Mouse (Mus musculus): ENCODE results near the gene Il17rc. TPM values are rescaled to one million over a fixed set of nuclear protein-coding genes. Genes with fewer than 3 reads are reported as not detected.

Il17rc gene
- polyA plus RNA-seq, 1 experiment from 2014 or later, result 1.6 TPM

DNA sequence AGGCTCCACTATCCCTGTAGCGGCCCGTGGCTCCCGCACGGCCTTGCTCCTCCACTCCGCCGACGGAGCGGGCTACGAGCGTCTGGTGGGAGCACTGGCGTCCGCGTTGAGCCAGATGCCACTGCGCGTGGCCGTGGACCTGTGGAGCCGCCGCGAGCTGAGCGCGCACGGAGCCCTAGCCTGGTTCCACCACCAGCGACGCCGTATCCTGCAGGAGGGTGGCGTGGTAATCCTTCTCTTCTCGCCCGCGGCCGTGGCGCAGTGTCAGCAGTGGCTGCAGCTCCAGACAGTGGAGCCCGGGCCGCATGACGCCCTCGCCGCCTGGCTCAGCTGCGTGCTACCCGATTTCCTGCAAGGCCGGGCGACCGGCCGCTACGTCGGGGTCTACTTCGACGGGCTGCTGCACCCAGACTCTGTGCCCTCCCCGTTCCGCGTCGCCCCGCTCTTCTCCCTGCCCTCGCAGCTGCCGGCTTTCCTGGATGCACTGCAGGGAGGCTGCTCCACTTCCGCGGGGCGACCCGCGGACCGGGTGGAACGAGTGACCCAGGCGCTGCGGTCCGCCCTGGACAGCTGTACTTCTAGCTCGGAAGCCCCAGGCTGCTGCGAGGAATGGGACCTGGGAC lies 11.4 kb downstream of the Il17rc start:
- under 1% methylated on average over 59 of the region's 65 CpGs for WGBS
- peak overlapping the region; percentile 81 for H3K9ac ChIP-seq (replicated peaks; ENCODE audit: low read depth, low read length)
- H3K4me1 ChIP-seq (ENCODE audit: control insufficient read depth, insufficient read depth, low read length), result peaks cover 11% of the 10 kb centered on the region; the same call in 1 of the 2 replicates
- H3K36me3 ChIP-seq (ENCODE audit: control insufficient read depth, insufficient read depth, low read length), result peaks cover 7% of the 10 kb centered on the region; the same call in 1 of the 2 replicates
- H3K27ac ChIP-seq (ENCODE audit: low read depth, low read length), result peak overlapping the region; percentile 93
- H3K4me2 ChIP-seq (ENCODE audit: low read depth, low read length), result peak overlapping the region; percentile 75
- ATAC-seq (ENCODE audit: low read depth), result peak; percentile 63
- no peaks in the 10 kb centered on the region for H3K9me3 ChIP-seq (ENCODE audit: control insufficient read depth, low read length)
- H3K27me3 ChIP-seq (ENCODE audit: control insufficient read depth, insufficient read depth, low read length), result no peaks in the 10 kb centered on the region
- peak overlapping the region; percentile 67 for H3K4me3 ChIP-seq (ENCODE audit: low read depth, low read length)

DNA sequence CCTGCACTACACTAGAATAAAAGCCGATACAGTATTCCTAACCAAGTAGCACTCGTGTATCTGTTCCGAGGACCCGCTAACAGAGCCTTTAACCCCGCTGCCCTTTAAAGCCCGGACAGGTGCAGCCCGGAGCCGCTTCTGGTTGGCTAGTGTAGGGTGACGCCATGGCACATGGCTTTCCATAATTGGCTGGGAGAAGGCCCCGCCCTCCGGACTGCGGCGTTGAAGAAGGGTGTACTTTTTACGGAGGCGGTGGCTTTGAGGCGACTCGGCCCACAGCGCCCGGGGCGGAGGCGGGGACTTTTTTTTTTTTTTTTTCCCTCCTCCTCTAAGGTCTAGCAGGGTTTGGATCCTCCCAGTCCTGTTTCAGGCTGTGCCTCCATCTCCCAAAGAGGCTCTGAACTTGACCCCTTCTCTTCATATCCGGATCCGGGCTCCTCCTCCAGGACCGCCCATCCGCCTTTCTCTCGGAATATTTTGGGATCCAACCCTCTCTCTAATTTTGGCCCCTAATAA lies 11.9 kb downstream of the Il17rc start, which contains the start of gene Creld1:
Creld1 (plus strand) TSS at position 198 of the 516 bp plus-strand sequence.
- Histone ChIP-seq H3K36me3 (ENCODE audit: control insufficient read depth, insufficient read depth, low read length) (peaks cover 7% of the 10 kb centered on the region; the same call in 1 of the 2 replicates), H3K4me1 (ENCODE audit: control insufficient read depth, insufficient read depth, low read length) (peaks cover 11% of the 10 kb centered on the region; the same call in 1 of the 2 replicates), H3K4me2 (ENCODE audit: low read depth, low read length) (peak within 1 kb of the TSS; percentile 75), H3K4me3 (ENCODE audit: low read depth, low read length) (peak within 1 kb of the TSS; percentile 67), H3K9ac (replicated peaks; ENCODE audit: low read depth, low read length) (peak within 1 kb of the TSS; percentile 81), H3K27ac (ENCODE audit: low read depth, low read length) (peak within 1 kb of the TSS; percentile 93), H3K27me3 (ENCODE audit: control insufficient read depth, insufficient read depth, low read length) (no peaks in the 10 kb centered on the region), H3K9me3 (ENCODE audit: control insufficient read depth, low read length) (no peaks in the 10 kb centered on the region)
- peak; percentile 96 for ATAC-seq (ENCODE audit: low read depth)
- WGBS, result 0% methylated on average over 26 of the region's 26 CpGs

DNA sequence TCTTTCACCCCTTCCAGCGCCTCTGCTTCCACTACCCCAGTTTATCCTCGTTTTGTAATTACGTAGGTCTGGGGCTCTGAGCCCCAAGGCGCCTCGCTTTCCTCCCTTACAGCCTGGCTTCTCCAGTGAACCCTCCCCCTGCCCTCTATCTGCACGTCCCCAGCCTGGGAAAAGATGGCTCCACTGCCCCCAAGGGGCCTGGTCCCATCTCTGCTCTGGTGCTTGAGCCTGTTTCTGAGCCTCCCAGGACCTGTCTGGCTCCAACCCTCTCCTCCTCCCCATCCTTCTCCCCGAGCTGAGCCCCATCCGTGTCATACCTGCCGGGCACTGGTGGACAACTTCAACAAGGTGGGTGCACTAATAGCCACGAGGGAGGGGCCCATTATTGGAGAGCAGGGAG lies 12.5 kb downstream of the Il17rc start:
- Histone ChIP-seq H3K36me3 (ENCODE audit: control insufficient read depth, insufficient read depth, low read length) (peaks cover 13% of the 10 kb centered on the region), H3K4me1 (ENCODE audit: control insufficient read depth, insufficient read depth, low read length) (peaks cover 11% of the 10 kb centered on the region; the same call in 1 of the 2 replicates), H3K9ac (replicated peaks; ENCODE audit: low read depth, low read length) (peak overlapping the region; percentile 81), H3K4me2 (ENCODE audit: low read depth, low read length) (peak overlapping the region; percentile 75), H3K27ac (ENCODE audit: low read depth, low read length) (peak overlapping the region; percentile 93), H3K9me3 (ENCODE audit: control insufficient read depth, low read length) (no peaks in the 10 kb centered on the region), H3K4me3 (ENCODE audit: low read depth, low read length) (peak overlapping the region; percentile 67), H3K27me3 (ENCODE audit: control insufficient read depth, insufficient read depth, low read length) (no peaks in the 10 kb centered on the region)
- peak; percentile 58 for ATAC-seq (ENCODE audit: low read depth)
- WGBS, result 11% methylated on average over 10 of the region's 10 CpGs

DNA sequence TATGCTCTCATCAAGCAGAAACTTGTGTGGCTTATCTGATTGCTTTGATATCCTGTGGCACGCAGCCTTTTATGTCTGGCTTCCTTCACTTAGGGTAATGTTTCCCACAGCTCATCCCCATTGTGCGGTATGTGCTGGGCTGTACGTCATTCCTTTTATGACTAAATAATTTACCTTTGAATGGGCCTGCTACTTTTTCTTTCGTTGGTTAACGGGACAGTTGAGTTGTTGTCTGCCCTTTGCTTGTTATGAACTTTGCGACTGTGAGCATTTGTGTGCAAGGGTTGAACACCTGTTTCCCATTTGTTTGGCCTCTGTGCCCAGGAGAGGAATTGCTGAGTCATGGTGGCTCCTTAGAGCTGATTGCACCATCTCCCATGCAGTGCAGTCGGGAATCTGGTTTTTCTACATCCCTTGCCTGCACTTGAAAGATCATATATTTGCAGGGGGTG lies 15.9 kb downstream of the Il17rc start:
- H3K27me3 ChIP-seq (ENCODE audit: control insufficient read depth, insufficient read depth, low read length), result no peaks in the 10 kb centered on the region
- WGBS, result 49% methylated on average over 7 of the region's 7 CpGs
- H3K9ac ChIP-seq (replicated peaks; ENCODE audit: low read depth, low read length), result no peak overlapping the region
- H3K36me3 ChIP-seq (ENCODE audit: control insufficient read depth, insufficient read depth, low read length), result peaks cover 39% of the 10 kb centered on the region
- no peak for ATAC-seq (ENCODE audit: low read depth)
- no peaks in the 10 kb centered on the region for H3K9me3 ChIP-seq (ENCODE audit: control insufficient read depth, low read length)
- H3K4me2 ChIP-seq (ENCODE audit: low read depth, low read length), result no peak overlapping the region
- no peak overlapping the region for H3K4me3 ChIP-seq (ENCODE audit: low read depth, low read length)
- no peak overlapping the region for H3K27ac ChIP-seq (ENCODE audit: low read depth, low read length)
- H3K4me1 ChIP-seq (ENCODE audit: control insufficient read depth, insufficient read depth, low read length), result peaks cover 11% of the 10 kb centered on the region; the same call in 1 of the 2 replicates

DNA sequence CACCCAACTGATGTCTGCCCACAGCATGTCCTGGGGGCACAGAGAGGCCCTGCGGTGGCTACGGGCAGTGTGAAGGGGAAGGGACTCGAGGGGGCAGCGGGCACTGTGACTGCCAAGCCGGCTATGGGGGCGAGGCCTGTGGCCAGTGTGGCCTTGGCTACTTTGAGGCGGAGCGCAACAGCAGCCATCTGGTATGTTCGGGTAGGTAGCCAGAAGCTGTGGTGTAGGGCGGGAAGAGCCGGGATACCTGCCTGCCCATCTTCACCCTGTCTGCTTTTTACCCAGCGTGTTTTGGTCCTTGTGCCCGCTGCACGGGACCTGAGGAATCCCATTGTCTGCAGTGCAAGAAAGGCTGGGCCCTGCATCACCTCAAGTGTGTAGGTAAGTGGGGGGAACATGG lies 18.2 kb downstream of the Il17rc start:
- no peak for ATAC-seq (ENCODE audit: low read depth)
- no peaks in the 10 kb centered on the region for H3K9me3 ChIP-seq (ENCODE audit: control insufficient read depth, low read length)
- WGBS, result 95% methylated on average over 14 of the region's 14 CpGs
- 0 out of 2 replicates have a peak, but pooled peaks cover 6% of the 10 kb centered on the region for H3K4me1 ChIP-seq (ENCODE audit: control insufficient read depth, insufficient read depth, low read length)
- H3K36me3 ChIP-seq (ENCODE audit: control insufficient read depth, insufficient read depth, low read length), result peaks cover 47% of the 10 kb centered on the region
- no peak overlapping the region for H3K9ac ChIP-seq (replicated peaks; ENCODE audit: low read depth, low read length)
- no peaks in the 10 kb centered on the region for H3K27me3 ChIP-seq (ENCODE audit: control insufficient read depth, insufficient read depth, low read length)
- H3K4me3 ChIP-seq (ENCODE audit: low read depth, low read length), result no peak overlapping the region
- H3K27ac ChIP-seq (ENCODE audit: low read depth, low read length), result no peak overlapping the region
- no peak overlapping the region for H3K4me2 ChIP-seq (ENCODE audit: low read depth, low read length)

DNA sequence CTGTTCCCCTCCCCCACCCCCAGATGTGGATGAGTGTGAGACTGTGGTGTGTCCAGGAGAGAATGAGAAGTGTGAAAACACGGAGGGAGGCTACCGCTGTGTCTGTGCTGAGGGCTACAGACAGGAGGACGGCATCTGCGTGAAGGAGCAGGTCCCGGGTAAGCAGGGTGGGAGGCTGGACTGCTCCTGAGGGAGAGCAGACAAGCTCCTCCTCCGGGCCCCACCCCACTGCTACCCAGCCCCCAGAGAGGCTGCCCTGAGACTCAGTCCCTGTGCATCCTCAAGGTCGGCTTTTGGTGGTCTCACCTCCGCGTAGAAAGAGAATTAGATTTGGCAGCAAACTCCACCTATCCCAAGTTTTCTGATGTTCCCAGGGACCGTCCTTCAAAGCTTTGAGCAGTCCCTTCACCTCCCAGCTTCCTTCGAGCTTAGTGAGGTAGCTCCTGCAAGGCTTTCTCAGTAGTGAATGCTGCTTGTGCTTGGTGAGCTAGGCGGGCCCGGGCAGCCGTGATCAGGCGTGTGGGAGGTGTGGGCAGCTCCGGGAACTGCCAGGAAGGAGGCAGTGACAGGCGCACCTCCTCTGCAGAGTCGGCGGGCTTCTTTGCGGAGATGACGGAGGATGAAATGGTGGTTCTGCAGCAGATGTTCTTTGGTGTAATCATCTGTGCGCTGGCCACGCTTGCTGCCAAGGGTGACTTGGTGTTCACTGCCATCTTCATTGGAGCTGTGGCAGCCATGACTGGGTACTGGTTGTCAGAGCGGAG lies 21.1 kb downstream of the Il17rc start:
- ATAC-seq (ENCODE audit: low read depth), result no peak
- 85% methylated on average over 24 of the region's 24 CpGs for WGBS

DNA sequence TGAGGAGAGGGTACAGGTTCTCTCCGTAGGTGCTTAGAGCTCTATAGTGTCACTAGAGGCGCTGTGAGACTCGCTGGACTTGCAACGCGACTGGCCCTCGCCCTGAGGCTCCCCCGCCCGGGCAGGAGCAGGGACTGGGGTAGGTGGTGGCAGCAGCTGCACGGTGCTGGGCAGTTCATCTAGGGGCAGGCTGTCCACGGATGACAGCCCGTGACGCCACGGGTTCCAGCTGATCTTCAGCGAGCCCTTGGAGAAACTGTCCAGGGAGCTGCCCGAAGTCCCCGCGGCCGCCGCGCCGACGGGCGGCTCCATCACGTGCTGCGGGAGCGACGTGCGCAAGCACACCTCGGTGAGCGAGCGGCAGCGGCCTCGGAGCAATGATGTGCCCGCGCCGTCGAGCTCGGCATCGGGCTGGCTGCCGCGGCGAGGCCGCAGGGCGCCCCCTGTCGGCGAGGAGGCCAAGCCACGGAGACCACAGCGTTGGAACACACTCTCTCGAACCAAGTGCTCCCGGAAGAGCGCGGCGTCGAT lies 23.1 kb downstream of the Il17rc start:
- Histone ChIP-seq H3K9me3 (ENCODE audit: control insufficient read depth, low read length) (no peaks in the 10 kb centered on the region), H3K36me3 (ENCODE audit: control insufficient read depth, insufficient read depth, low read length) (peaks cover 30% of the 10 kb centered on the region), H3K4me1 (ENCODE audit: control insufficient read depth, insufficient read depth, low read length) (no peaks in the 10 kb centered on the region), H3K27ac (ENCODE audit: low read depth, low read length) (no peak overlapping the region), H3K27me3 (ENCODE audit: control insufficient read depth, insufficient read depth, low read length) (no peaks in the 10 kb centered on the region), H3K4me2 (ENCODE audit: low read depth, low read length) (peak overlapping the region; percentile 42), H3K4me3 (ENCODE audit: low read depth, low read length) (peak overlapping the region; percentile 24), H3K9ac (replicated peaks; ENCODE audit: low read depth, low read length) (no peak overlapping the region)
- WGBS, result under 1% methylated on average over 54 of the region's 54 CpGs
- ATAC-seq (ENCODE audit: low read depth), result peak; percentile 74

More for the DNA sequence above, 21.1 kb downstream of the Il17rc start:
- peaks cover 40% of the 10 kb centered on the region for H3K36me3 ChIP-seq (ENCODE audit: control insufficient read depth, insufficient read depth, low read length)
- H3K4me1 ChIP-seq (ENCODE audit: control insufficient read depth, insufficient read depth, low read length), result no peaks in the 10 kb centered on the region
- no peak overlapping the region for H3K4me3 ChIP-seq (ENCODE audit: low read depth, low read length)
- no peaks in the 10 kb centered on the region for H3K27me3 ChIP-seq (ENCODE audit: control insufficient read depth, insufficient read depth, low read length)
- no peaks in the 10 kb centered on the region for H3K9me3 ChIP-seq (ENCODE audit: control insufficient read depth, low read length)
- no peak overlapping the region for H3K9ac ChIP-seq (replicated peaks; ENCODE audit: low read depth, low read length)
- H3K4me2 ChIP-seq (ENCODE audit: low read depth, low read length), result no peak overlapping the region
- no peak overlapping the region for H3K27ac ChIP-seq (ENCODE audit: low read depth, low read length)

DNA sequence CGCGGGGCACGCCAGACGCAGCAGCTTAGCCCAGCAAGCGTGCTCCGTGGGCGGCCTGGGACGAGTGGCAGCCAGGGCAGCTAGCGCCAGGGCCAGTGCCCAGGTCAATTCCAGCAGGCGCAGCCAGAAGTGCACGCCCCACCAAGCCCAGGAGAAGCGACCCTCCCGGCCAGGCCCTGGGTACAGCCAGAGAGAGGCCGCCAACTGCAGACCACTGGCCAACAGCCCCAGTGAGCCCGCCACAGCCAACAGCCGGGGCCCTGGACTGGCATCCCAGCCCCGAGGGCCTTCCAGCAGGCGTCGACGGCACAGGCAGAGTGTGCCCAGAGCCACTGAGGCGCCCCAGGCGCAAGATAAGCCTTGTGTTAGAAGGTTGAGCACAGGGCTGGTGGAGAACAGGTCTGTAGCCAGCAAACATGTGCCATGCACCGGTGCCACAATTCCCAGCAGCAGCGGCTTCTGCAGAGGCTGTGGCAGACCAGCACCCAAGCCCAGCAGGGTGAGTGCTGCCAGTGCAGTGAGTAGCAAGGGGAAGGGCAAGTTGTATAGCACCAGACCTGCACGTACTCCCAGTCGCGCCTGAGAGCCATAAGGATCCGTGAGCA lies 23.9 kb downstream of the Il17rc start:
- no peak overlapping the region for H3K4me3 ChIP-seq (ENCODE audit: low read depth, low read length)
- H3K27ac ChIP-seq (ENCODE audit: low read depth, low read length), result no peak overlapping the region
- H3K4me1 ChIP-seq (ENCODE audit: control insufficient read depth, insufficient read depth, low read length), result no peaks in the 10 kb centered on the region
- no peaks in the 10 kb centered on the region for H3K9me3 ChIP-seq (ENCODE audit: control insufficient read depth, low read length)
- ATAC-seq (ENCODE audit: low read depth), result no peak
- H3K9ac ChIP-seq (replicated peaks; ENCODE audit: low read depth, low read length), result no peak overlapping the region
- peaks cover 22% of the 10 kb centered on the region for H3K36me3 ChIP-seq (ENCODE audit: control insufficient read depth, insufficient read depth, low read length)
- H3K27me3 ChIP-seq (ENCODE audit: control insufficient read depth, insufficient read depth, low read length), result no peaks in the 10 kb centered on the region
- WGBS, result 51% methylated on average over 28 of the region's 28 CpGs
- H3K4me2 ChIP-seq (ENCODE audit: low read depth, low read length), result peak overlapping the region; percentile 42; the same call in 1 of the 2 replicates
